Mouse (Mus musculus): ENCODE results near the gene Ccdc180.

DNA sequence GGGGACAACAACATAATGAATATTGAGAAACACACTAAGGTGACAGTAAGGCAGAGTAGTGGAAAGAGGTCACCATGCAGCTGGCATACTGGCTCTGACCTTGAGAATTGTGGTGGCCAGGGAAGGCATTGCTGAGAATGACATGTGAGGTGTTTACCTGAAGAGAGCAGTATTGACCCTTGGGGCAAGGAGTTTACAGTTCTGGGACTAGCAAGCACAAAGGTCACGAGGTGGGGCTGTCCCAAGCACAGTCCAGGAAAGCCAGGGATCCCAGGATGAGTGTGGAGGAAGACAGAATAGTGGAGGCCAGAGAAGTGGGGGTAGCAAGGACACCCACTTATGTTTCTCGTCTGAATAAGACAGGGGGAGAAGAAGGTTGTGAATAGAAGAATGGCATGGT is 89.8 kb downstream of the Ccdc180 start:
- TF ChIP-seq CTCF (IDR thresholded peaks at IDR 0.05; ENCODE audit: extremely low read depth, insufficient read length, insufficient replicate concordance, low read depth, low read length), result no peak
- no peak for TF ChIP-seq POLR2A (IDR thresholded peaks at IDR 0.05; ENCODE audit: low read depth, low read length)

All from small intestine, adult 2 months (tissue).